Mouse (Mus musculus) frontal cortex, postnatal 14 days (tissue): Measurements from ENCODE around the gene Rab20.
"Not testable (repeated sequence)": the region's sequence is repeated elsewhere in the genome, so short reads cannot be mapped to it uniquely, and the experiment has no call there.

Source experiments
- DNase-seq, 2 experiments: peaks; one replicate each; pipeline ENCODE4 v3.0.0; 2022; ENCODE audit warnings: low spot score in 2 of 2

Rab20 gene

GRCm38 (mm10) chr8:11479591-11479990, 1.1 kb upstream of the Rab20 start:
- DNase-seq = no peak

GRCm38 (mm10) chr8:11478807-11479527, 457 bp upstream of the Rab20 start:
- no peak for DNase-seq

GRCm38 (mm10) chr8:11477178-11477553, 1.3 kb downstream of the Rab20 start:
- no peak for DNase-seq

GRCm38 (mm10) chr8:11476338-11477177, 2.0 kb downstream of the Rab20 start:
- no peak for DNase-seq

- DNase-seq = no peak
Measured at GRCm38 (mm10) chr8:11475876-11476275, 2.6 kb downstream of the Rab20 start.

GRCm38 (mm10) chr8:11475397-11475796, 3.1 kb downstream of the Rab20 start:
- no peak for DNase-seq

GRCm38 (mm10) chr8:11473072-11473471, 5.4 kb downstream of the Rab20 start:
- no peak for DNase-seq

GRCm38 (mm10) chr8:11471309-11471708, 7.2 kb downstream of the Rab20 start:
- no peak for DNase-seq

- DNase-seq = no peak
Measured at GRCm38 (mm10) chr8:11470694-11471093, 7.8 kb downstream of the Rab20 start.

- DNase-seq = no peak
Measured at GRCm38 (mm10) chr8:11469095-11469494, 9.4 kb downstream of the Rab20 start.

- DNase-seq = not testable (repeated sequence)
Measured at GRCm38 (mm10) chr8:11466528-11466927, 12.0 kb downstream of the Rab20 start.

- no peak for DNase-seq
Measured at GRCm38 (mm10) chr8:11465619-11466018, 12.9 kb downstream of the Rab20 start.

- DNase-seq = no peak
Measured at GRCm38 (mm10) chr8:11464707-11464964, 13.9 kb downstream of the Rab20 start.

GRCm38 (mm10) chr8:11463889-11464706, 14.4 kb downstream of the Rab20 start:
- DNase-seq = no peak

GRCm38 (mm10) chr8:11463541-11463888, 15.0 kb downstream of the Rab20 start:
- no peak for DNase-seq

GRCm38 (mm10) chr8:11462641-11463040, 15.9 kb downstream of the Rab20 start:
- DNase-seq = no peak

- DNase-seq = no peak
Measured at GRCm38 (mm10) chr8:11461847-11462246, 16.7 kb downstream of the Rab20 start.

GRCm38 (mm10) chr8:11460934-11461333, 17.6 kb downstream of the Rab20 start:
- no peak for DNase-seq

- DNase-seq = no peak
Measured at GRCm38 (mm10) chr8:11459016-11459415, 19.5 kb downstream of the Rab20 start.

GRCm38 (mm10) chr8:11457981-11458836, 20.3 kb downstream of the Rab20 start:
- DNase-seq = no peak

- no peak for DNase-seq
Measured at GRCm38 (mm10) chr8:11457278-11457677, 21.2 kb downstream of the Rab20 start.

GRCm38 (mm10) chr8:11454228-11454627, 24.3 kb downstream of the Rab20 start:
- no peak for DNase-seq
